Mouse (Mus musculus) cerebellum, adult 2 months (tissue): ENCODE measurements around the gene 4930583I09Rik. TPM values are rescaled to one million over a fixed set of nuclear protein-coding genes. Genes with fewer than 3 reads are reported as not detected.
A peak's percentile ranks its signal among the peaks of the same experiment; 100 is the strongest.

Source experiments
- DNase-seq, 2 experiments: peaks; one replicate each; pipeline ENCODE4 v3.0.0; 2021
- H3K27ac ChIP-seq: fragments of 200-500 bp; 2 replicates; pipeline ENCODE4 v1.5.1; 2012; ENCODE audit warnings: low read length, control low read depth, inconsistent platforms; ENCODE audit not compliant: insufficient read depth
- H3K27me3 ChIP-seq: fragments of 200-500 bp; 2 replicates; pipeline ENCODE4 v1.6.1; 2012; ENCODE audit warnings: inconsistent platforms, mild to moderate bottlenecking, low read length, moderate library complexity; ENCODE audit not compliant: control insufficient read depth, insufficient read depth
- H3K4me1 ChIP-seq: fragments of 200-500 bp; 2 replicates; pipeline ENCODE4 v1.6.1; 2011; ENCODE audit warnings: low read length; ENCODE audit not compliant: control insufficient read depth, insufficient read depth
- H3K4me3 ChIP-seq: fragments of 200-500 bp; replicated peaks from 2 replicates; pipeline ENCODE3; 2011; ENCODE audit warnings: mild to moderate bottlenecking, low read depth, low read length, control low read depth; ENCODE audit not compliant: insufficient read depth
- CTCF ChIP-seq: fragments of 200-500 bp; IDR thresholded peaks from 2 replicates; pipeline ENCODE4 v1.5.1; 2011; ENCODE audit warnings: low read depth, mild to moderate bottlenecking, control low read depth, low read length, moderate library complexity, borderline replicate concordance; ENCODE audit not compliant: insufficient read depth
- POLR2A ChIP-seq: fragments of 200-500 bp; IDR thresholded peaks from 2 replicates; pipeline ENCODE4 v1.6.1; 2011; ENCODE audit warnings: low read length, control low read depth, borderline replicate concordance; ENCODE audit not compliant: insufficient read depth
- WGBS: fragments of 180-500 bp; shearing (Covaris S2); methylation state at CpG from one replicate; pipeline ENCODE4 v1.1.7; 2018; 5-methylcytosine and 5-hydroxymethylcytosine counted together
- polyA plus RNA-seq: library from polyadenylated mRNA; depleted of rRNA; stranded (reverse); fragments of >200 nt; gene quantifications from 2 replicates; pipeline ENCODE4 v1.2.3, GENCODE M21; 2012

4930583I09Rik gene
- polyA plus RNA-seq, 1 experiment = not detected

DNA sequence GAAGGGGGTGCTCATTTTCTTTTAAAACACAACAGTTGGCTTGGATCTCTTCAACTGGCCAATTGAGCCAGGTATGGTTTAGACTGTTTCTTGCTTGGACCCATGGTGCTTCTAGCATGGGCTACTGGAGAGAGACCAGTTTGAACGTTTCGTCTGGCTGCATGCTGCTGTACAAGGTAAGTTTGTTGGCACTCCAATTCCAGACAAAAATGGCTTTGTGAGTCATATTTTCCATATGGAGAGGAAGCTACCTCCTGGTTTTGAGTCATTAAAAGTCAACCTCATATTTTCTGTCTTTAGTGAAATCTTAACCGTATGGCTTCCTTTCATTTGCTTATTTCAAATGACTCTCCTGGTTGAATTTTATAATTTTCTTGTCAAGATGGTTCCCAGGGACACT lies 19.6 kb downstream of the 4930583I09Rik start:
- DNase-seq = peak in 1 of 2 experiments; percentile 34
- no peak for TF ChIP-seq CTCF
- no peak for TF ChIP-seq POLR2A
- Histone ChIP-seq H3K27ac (no peak overlapping the region), H3K4me3 (no peak overlapping the region), H3K4me1 (no peaks in the 10 kb centered on the region), H3K27me3 (no peaks in the 10 kb centered on the region)
- 29% methylated on average over 3 of the region's 3 CpGs for WGBS

DNA sequence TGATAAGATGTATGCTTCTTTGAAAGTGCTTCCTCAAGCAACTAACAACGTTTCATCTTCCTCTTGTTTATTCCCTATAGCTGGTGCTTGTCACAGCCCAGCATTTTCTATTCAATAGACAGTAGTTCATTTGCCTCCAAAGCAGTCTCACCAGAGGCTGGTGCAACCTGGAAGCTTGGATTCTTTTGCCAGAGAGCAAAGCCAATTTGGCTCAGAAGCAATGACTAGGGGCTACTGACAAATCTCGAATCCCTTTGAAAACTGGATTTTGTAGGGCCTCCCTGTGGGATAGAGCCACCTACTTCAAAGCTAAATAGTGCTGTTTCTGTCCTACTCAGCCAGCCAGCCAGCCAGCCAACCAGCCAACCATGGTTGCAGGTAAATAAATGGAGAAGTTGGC lies 20.1 kb downstream of the 4930583I09Rik start:
- WGBS = 14% methylated on average over 2 of the region's 2 CpGs
- TF ChIP-seq POLR2A (no peak), CTCF (no peak)

DNA sequence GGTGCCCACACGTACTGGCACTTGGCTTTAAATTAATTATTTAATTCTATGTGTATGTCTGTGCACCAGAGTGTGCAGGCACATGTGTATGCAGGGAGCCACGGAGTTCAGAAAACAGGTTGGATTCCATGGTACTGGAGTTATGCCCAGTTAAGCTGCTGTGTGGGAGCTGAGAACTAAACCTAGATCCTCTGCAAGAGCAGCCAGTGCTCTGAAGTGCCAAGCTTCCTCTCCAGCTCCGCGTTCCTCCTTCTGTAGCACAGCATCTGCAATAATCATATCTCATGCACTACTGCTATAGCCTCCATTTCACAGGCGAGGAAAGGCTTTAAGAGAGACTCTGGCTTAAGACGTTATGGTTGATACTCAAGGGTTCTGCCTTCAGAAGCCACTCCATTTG lies 22.3 kb downstream of the 4930583I09Rik start:
- H3K27ac ChIP-seq = no peak overlapping the region
- no peak overlapping the region for H3K4me3 ChIP-seq
- no peak for DNase-seq
- TF ChIP-seq CTCF = no peak
- TF ChIP-seq POLR2A = no peak
- no peaks in the 10 kb centered on the region for H3K27me3 ChIP-seq
- H3K4me1 ChIP-seq = no peaks in the 10 kb centered on the region
- 94% methylated on average over 6 of the region's 6 CpGs for WGBS

More for the DNA sequence above, 20.1 kb downstream of the 4930583I09Rik start:
- Histone ChIP-seq H3K27ac (no peak overlapping the region), H3K4me3 (no peak overlapping the region), H3K27me3 (no peaks in the 10 kb centered on the region), H3K4me1 (no peaks in the 10 kb centered on the region)
- DNase-seq = peak in 1 of 2 experiments; percentile 19

DNA sequence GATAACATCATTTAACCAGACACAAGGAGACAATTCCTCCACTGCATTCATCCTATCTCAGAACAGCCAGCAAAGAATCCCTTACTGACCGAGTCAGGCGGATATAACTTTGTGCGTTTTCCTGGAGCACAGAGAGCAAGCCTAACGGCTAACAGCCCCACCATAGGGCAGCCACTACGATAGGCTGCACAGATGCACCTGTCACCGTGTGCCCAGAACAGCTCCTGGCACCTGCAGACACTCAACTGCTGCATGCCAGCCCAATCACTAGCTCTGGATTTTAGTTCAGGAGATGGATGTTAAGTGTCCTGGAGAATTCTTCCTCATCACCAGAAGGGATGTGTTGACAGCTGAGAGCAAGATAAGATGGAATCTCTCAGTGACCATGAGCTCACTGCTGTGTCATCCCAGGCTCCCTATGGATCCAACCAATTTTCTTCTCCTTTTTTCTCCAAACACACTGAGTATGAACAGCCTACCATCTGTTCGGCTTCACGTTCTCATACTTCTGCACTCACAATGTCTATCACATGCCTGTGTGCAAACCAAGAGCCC lies 29.8 kb downstream of the 4930583I09Rik start:
- no peak overlapping the region for H3K4me3 ChIP-seq
- no peak overlapping the region for H3K27ac ChIP-seq
- 31% methylated on average over 8 of the region's 8 CpGs for WGBS
- peak in 1 of 2 experiments; percentile 7 for DNase-seq
- no peaks in the 10 kb centered on the region for H3K27me3 ChIP-seq
- TF ChIP-seq POLR2A (no peak), CTCF (no peak)
- peaks cover 7% of the 10 kb centered on the region for H3K4me1 ChIP-seq

DNA sequence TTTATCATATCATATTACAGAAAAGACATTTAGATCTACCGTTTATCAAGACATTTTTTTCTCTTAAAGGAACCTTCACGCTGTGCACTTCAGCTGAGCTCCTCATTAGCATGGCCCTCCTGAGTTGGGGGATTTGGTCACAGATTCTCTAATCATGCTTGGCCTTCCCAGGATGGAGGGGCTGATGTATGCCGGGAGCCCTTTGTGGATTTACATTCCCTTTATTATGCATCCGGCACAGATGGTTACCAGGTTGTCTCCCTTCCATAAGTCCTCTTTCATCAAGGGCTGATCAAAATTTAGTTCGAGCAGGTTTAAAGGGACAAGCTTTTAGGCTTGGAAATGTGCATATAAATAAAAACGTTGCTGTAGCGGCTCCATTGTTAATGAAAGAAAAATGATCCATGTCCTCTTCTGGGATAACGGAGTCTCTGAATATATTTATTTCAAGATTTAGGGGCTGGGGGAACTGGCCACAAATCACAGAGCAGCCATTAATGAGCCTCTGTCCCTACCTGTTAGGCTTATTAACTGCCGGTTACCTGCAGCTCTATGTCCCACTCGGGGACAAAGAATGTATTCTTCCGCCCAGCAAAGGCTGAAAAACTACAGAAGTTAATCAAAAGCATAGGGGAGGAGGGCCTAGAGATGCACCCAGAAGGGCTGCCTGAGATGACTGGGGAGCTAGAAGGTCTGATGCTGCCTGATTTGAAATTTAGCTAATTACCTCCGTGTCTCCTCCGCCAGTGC lies 31.3 kb downstream of the 4930583I09Rik start:
- Histone ChIP-seq H3K27me3 (no peaks in the 10 kb centered on the region), H3K4me1 (peaks cover 7% of the 10 kb centered on the region), H3K27ac (no peak overlapping the region), H3K4me3 (no peak overlapping the region)
- WGBS = 84% methylated on average over 13 of the region's 13 CpGs
- no peak for DNase-seq
- no peak for TF ChIP-seq CTCF
- TF ChIP-seq POLR2A = no peak

DNA sequence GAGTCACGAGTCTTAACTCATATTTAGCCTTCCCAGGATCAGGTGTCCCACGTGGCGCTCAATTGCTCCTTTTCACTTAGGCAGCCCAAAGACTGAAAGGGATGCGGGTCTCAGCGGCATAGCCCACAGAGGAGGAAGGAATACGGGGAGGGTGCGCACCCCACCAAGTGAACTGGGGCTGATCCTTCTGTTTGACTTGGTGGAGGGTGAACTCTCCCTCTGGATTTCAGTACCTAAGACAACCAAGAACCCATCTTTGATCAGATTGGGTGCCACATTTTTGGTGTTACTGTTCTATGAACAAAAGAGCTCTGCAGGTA lies 33.0 kb downstream of the 4930583I09Rik start:
- 77% methylated on average over 7 of the region's 7 CpGs for WGBS
- H3K4me3 ChIP-seq = no peak overlapping the region
- no peak overlapping the region for H3K27ac ChIP-seq
- no peak for TF ChIP-seq CTCF
- no peak for TF ChIP-seq POLR2A
- H3K4me1 ChIP-seq = peaks cover 7% of the 10 kb centered on the region
- no peaks in the 10 kb centered on the region for H3K27me3 ChIP-seq
- DNase-seq = no peak

DNA sequence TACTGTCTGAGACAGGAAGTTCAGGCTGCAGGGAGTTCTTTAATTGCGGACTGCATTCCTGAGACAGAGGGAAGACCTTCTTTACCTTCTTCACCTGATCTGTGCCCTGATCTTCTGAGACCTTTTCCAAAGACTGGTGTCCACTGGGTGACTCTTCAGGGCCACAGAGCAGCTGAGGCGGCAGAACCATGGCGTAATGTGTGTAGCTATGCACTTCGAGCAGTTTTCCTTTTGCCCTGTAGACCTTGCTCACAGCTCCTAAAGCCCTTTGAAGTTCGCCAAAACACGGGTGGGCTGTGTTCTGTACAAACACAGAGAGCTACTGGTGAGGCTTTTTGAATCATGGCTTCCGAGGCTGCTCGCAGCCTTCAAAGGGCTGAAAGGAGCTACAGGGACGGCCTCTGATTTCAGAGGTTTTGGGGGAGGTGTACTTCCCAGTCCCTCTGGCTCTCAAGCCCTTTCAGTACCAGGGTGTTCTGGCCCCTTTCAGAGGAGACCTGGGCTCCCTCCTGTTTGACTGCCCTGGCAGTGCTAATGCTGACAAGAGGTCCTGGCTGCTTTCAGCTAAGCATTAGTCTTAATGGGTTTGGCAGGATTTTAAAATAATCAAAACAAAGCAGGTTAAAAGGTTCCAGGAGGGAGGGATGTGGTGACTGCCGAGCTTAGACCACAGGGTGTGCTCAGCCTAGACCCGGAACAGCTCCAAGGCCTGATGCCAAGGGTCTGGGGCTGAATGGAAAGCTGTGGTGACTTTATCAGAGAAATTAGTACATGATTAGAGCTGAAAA lies 33.5 kb downstream of the 4930583I09Rik start:
- H3K27me3 ChIP-seq = no peaks in the 10 kb centered on the region
- H3K4me3 ChIP-seq = no peak overlapping the region
- 61% methylated on average over 11 of the region's 11 CpGs for WGBS
- no peak overlapping the region for H3K27ac ChIP-seq
- TF ChIP-seq POLR2A (no peak), CTCF (no peak)
- DNase-seq = no peak
- peaks cover 7% of the 10 kb centered on the region for H3K4me1 ChIP-seq
